Mouse (Mus musculus): ENCODE data around the gene Sptb.

The Sptb gene

DNA sequence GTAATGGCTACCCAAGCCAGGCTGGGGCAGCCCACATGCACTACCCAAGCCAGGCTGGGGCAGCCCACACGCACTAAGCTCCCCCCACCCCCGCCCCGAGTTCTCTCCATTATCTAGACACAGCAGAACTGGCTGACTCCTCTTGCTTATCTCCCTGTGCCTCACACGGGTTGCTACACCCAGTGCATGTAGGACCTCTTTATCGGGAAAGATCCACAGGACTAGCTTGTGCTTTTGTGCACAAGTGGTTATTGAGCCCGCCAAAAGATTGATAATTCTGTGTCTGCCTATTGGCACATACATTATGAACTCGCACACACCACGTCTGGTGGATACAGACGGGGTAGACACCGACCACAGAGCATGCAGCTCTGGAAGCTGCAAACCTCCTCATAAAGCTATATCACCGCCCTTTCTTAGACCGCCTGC is 36.5 kb downstream of the Sptb start:
- DNase-seq (ENCODE audit: low spot score) = no peak

DNA sequence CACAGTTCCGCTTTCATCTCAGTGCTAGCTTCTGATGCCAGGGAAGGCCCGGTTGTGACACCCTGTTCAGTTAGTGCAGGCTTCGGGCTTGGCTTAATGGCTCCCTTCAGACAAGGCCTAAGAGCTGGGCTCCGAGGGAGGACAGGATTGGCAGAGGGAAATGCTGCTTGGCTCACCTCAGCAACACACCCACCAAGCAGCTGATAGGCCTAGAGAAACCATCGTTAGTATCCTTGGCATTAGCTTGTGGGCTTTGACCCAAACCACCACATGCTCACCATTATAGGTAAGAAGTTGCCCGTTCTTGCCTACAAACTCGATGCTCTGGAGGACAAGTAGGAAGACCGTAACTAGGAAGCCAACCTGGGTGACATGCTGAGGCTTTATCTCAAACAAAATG is 38.3 kb downstream of the Sptb start:
- DNase-seq (ENCODE audit: low spot score) = no peak

DNA sequence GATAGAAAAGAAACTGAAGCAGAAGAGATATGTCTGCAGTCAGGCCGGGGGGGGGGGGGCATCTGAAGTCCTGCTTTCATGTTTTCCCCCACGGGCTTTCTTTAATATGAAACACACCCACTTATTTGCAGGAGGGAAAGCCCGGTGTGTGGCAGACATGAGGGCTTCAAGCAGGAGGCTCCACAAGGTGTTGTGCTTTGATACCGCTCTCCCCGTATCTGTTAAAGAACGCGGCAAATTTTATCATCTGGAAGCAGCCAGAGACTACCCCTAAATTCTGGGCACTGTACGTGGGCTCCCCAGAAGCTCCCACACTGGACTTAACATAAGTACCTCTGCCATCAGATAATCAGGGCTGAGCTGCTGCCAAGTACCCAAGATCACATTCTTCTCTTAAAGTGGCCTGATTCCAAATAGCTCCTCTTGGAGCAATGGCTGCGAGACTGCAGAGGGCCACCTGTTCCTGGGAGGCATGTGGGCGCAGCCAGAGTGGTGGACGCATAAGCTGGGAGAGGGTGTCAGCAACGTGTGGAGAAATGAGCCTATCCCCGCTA is 39.7 kb downstream of the Sptb start:
- DNase-seq (ENCODE audit: low spot score) = no peak

DNA sequence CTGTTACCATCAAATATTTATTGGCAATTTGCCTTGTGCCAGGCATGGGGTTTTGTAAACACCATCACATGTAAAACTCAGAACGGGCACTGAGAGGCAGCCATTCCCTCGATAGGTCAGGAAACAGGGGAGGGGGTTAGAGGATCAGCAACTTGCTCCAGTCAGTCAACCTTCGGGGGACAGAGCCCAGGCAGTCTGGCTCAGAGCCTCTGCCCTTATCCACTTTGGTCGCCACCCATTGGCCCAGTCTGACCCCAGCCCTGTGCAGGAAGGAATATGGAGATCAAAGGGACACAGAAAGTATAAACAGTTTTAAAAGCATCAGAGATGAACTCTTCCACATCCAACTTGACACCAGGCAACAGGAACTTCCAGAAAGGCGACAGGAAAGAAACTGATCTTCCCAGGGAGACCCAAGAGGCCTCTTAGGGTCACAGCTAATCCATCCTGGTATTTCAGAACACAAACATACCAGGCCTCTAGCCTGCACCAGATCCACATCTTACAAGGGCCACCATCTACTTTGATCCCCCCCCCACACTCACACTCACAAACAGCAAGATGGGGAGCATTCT is 40.3 kb downstream of the Sptb start:
- no peak for DNase-seq (ENCODE audit: low spot score)

DNA sequence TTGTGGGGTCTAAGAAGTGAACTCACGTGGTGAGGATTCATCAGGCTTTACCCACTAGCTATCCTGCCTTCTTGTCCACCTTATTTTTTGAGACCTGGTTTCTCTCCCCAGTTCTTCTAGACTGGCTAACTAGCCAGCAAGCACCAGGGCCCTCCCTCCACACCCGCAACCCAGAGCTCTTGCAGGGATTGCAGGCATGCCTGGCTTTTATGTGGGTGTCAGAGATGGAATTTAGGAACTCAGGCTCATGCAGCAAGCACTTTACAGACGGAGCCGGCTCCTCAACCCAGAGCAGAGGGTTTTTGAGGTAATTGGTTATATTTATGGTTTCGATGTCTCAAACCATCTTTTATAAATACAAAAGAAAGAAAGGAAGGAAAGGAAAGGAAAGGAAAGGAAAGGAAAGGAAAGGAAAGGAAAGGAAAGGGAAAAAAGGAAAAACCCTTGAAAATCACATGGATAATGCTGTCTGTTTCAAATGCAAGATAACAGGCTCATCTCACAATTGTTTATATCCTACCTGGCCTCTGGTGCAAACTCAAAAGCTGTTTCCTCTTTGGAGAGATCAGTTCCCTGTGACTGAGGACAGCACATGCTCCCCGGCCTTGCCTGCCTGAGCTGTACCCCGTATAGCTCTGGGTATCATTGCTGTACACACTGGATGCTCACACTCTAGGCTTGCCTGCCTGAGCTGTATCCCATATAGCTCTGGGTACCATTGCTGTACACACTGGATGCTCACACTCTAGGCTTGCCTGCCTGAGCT is 41.5 kb downstream of the Sptb start:
- no peak for DNase-seq (ENCODE audit: low spot score)

DNA sequence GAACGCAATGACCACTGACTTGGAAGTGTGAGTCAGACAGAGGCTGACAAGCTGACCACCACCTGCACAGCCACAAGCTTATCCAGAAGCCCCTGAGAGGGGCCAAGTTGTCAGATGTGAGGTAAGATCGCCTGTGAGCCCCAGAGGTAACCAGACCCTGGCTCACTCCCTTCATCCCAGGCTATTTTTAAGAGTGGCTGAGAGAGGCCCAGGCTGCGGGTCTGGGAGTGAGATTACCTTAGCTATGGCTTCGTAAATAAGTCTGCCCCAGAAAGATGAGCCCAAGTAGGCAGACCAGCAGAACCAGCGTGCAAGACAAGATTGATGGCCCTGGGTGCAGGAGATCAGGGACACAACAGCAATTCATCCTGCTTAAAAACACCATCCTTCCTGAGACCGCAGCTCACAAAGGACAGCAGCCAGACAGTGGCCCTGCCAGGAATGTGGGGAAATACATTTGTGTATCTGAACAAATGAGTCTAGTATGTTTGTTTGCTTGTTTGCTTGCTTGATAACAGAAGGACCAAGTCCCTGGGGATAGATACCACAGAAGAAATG is 58.5 kb downstream of the Sptb start:
- DNase-seq (ENCODE audit: low spot score) = no peak

DNA sequence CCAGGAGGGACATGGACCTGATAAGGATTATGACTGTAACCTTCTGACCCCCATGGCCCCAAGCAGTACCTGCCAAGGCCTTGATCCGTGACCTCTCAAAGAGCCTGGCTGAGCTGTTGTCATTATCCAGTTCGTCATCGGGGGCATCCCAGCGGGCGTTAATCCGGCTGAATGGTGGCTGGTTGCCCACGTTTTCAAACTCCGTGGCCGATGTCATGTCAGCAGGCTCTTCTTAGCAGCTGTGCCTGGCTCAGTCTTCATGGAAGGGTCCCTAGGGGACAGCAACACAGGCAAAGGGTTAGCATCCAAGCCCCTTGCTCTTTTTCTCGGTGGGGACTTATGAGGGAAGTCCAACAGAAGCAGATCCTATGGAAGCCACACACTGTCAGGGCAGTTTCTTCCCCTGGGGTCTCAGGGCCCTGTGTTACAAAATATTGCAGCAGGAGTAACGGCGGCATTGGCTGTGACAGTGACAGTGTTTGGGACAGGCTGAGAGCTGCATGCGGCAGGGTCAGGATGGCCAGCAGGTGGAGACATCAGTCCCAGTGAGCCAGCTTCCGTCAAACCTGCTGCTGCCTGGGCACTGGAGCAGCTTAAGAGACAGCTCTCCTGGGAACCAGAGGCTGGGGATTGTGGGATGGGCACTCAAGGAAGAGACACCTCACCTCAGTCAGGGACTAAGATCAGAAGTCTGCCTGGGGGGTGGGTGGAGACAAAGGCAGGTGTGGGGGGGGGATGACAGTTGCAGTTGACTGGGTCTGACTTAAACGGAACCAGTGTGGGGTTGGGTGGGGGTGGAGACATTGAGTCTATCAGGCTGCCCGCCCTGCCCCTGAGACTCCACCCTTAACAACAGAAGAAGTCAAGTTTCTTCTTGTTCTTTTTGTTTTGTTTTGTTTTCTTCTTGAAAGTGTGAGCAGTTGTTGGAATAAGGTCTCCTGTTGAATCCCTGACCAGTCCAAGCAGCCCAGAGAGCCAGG is 60.3 kb downstream of the Sptb start:
- DNase-seq (ENCODE audit: low spot score) = no peak

DNA sequence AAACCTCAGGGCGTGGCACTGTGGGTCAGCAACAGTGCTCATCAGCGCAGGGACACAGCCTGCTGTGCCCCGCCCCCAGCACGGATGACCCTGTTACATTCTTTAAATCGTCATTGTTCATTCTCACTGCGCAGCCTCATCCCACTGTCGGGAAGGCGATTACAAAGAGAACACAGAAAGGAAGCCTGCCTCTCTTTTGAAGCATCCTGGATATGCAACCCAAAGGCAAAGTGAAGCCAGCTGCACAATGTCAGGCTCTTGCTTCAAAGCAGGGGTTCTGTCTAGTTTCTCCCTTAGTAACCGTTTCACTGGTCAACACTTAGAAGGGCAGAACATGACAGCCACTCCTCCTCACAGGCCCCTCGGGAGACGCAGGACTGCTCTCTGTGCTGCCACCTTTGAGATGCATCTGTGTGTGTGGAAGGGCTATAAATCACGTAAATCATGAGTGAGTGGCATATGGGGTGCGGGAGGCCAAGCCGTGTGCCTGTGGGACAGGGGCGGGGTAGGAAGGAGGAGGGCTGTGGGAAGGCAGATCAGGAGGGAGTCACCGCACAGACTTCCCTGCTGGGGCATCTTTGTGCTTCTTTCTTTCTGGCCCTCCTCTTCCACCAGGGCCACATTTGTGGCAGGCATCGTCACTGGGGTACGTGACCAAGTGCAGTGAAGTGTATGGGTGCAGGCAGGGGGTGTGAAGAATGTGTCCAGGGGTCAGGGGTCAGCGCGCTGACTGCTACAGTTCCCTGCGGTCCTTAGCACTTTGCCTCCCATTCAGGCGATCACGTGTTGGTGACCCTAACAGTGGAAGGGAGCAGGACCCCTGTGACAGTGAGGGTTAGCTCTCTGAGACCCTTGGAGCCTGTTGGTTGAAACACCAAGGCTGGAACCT is 64.9 kb downstream of the Sptb start:
- no peak for DNase-seq (ENCODE audit: low spot score)

DNA sequence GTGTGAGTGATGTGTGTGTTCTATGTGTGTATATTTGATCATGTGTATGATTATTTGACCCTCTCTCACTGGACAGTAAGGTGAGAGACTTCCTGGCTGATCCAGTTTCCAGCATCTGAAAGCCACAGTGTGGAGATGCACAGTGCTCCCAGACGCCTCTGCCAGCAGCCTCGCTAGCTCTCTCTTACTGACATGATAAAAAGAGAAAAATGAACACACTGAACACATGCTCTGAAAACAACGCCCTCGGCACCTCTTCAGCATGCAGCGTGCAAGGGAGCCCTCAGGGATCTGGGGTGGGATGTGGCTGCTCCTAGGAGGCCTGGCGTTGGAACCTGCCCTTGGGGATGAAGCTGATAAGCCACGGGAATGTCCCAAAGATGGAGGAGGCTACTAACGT is 66.7 kb downstream of the Sptb start:
- DNase-seq (ENCODE audit: low spot score) = no peak

DNA sequence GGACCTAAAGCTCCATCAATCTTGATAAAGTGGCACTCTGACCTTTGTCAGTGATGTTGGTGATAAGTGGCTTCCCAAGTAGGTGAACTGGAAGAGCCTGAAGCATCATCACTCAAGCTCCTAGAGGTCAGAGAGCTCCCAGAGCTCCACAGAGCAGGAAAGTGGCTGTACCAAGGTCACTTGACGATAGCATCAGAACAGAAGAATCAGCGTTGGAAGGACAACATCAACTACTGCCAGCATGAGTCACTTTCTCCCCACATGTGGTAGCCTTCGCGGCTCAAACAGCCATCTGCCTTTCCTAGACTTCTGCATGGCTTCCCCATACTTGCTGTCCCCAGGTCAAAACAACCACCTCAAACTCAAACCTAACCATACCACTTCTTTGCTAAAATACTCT is 67.7 kb downstream of the Sptb start:
- no peak for DNase-seq (ENCODE audit: low spot score)

DNA sequence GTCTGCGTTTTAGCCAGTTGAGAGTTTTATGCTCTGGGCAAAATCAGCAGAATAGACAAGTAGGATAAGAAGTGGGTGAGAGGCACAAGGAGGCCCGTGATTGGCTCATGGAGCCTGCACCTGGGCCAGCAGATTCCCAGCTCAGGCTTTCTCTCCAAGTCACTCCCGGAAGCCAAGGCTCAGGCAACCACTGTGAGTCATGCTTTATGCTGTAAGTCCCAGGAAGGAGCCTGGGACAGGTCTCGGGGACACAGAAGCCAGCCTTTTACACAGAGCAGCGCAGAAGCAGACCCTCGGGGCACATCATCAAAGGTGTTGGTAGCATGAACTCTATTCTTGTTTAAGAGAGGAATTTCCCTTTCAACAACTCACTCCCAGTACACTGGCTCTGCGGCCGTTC is 69.7 kb downstream of the Sptb start:
- no peak for DNase-seq (ENCODE audit: low spot score)

DNA sequence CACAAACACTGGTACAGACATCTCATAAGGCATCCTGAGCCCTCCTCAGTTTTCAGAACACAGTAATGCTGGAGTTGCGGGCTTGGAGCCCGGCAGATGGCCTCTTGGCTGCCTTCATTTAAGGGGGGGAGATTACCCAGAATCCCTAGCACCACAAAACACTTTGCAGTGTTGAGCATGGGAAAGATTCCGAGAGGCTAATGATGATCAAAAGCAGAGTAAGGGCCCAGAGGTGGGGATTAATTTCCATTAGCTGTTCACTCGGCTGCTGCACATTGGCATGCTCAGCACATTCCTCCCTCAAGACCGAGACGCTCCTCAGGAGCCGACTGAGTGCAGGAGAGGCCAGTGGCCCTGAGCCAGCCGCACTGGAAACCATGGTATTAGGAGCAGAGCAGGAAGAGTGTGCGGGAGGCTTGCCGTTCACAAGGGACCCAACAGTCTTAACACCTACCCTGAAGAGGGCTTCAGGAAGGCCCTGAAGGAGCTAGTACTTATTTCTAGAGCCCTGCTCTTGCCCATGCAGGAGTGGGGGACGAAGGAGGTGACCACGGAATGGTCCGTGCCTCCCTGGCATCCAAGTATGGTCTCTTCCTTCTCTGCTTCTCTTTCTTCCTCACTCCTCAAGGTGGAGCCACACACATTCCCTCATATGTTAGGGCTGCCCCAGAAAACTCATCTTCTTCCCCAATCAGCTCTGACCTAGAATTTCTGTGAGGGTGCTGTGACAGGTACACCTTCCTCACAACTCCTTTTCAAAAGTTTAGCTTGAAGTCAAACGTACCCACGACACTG is 75.3 kb downstream of the Sptb start:
- DNase-seq (ENCODE audit: low spot score) = no peak

DNA sequence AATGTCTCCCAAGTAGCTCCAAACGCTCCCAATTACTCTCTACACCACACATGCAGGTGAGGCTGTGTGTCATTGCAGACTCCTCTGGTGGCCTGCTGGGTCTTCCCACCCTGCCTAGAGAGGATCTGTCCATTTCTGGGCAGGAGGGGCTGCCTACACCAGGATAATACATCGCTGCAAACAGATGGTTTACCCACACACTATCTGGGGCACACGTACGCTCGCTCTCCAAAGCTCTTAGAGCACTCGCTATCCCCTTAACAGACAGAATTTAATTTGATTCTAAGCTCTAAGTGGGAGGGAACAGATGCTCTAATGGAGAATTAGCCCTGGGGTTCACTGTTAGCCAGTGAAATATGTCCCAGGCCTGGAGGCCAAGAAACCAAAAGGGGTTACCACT is 87.0 kb downstream of the Sptb start:
- no peak for DNase-seq (ENCODE audit: low spot score)

DNA sequence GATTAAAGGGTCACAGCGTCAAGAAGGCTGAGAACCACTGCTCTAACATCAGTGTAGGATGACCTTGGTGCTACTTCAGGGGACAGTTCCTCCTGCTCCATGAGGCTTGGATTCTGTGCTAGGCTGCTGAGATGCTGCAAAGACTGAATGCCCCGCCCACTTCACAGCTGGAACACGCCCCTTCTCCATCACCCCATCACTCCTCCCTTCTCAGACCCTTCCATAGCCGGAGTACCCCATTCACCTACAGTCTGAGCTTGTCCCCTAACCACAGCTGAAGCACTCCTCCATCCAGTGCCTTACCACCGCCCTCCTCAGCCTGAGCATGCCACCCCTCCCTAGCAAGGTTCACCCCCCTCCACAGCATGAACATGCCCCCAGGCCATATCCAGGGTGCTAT is 90.5 kb downstream of the Sptb start:
- no peak for DNase-seq (ENCODE audit: low spot score)

DNA sequence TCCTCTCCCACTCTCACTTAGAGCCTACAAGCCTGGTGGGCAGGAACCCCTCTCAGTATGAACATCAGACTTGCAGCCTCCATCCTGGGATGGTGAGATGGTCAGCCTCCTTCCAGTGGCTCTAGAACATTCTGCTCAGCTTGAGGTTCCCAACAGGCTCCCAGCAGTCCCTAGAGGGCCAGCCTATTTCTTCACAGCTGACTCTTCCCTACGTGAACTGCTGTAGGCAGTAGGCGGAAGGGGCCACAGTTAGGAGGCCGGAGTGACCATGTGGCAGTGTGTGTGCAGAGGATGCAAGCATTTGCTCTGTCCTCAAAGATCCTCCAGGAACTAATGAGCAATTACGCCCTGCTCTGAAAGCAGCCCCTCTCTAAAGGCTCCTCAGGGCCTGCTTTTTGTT is 92.2 kb downstream of the Sptb start:
- DNase-seq (ENCODE audit: low spot score) = no peak

DNA sequence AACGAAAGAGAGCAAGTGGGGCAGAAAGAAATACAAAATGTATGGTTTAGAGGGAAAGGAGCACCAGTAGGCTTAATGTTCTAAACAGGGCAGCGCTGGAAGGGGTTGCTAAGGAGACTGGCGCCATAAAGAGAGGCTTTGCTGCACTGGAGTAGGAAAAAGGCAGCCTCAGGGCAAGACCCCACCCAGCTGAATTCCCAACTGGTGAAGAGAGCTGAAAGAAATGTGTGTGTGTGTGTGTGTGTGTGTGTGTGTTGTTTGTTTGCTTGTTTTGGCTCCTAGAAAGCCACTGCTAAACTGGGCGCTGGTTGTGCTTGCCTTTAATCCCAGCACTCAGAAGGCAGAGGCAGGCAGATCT is 94.8 kb downstream of the Sptb start:
- DNase-seq (ENCODE audit: low spot score) = no peak

DNA sequence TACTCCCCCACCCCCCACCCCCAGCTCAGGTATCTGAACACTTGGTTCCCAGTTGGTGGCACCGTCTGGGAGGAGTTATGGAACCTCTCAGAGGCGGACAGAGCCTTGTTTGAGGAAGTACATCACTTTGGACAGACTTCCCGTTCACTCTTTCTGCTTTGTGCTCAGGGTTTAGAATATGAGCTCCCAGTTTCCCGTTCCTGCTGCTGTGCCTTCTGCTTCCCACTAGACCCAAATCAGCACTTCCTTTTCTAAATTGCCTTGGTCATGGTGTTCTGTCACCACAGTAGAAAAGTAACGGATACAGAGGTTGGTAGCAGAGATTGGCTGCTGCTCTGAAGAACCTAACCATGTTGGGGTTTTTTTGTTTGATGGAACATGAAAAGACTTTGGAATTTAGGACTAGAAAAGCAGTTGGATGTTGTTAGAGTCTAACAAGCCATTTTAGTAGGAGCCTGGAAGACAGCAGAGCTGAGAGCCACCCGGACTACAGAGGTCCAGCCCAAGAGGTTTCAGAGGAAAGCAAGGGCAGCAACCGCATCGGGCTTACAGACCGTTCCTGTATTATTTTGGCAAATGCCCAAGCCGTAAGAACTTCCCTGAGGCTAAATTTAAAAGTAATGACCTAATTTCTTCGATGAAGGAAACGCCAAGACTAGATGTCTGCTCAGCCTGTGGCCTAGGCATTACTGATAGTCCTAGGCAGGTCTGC is 95.3 kb downstream of the Sptb start:
- DNase-seq (ENCODE audit: low spot score) = no peak

DNA sequence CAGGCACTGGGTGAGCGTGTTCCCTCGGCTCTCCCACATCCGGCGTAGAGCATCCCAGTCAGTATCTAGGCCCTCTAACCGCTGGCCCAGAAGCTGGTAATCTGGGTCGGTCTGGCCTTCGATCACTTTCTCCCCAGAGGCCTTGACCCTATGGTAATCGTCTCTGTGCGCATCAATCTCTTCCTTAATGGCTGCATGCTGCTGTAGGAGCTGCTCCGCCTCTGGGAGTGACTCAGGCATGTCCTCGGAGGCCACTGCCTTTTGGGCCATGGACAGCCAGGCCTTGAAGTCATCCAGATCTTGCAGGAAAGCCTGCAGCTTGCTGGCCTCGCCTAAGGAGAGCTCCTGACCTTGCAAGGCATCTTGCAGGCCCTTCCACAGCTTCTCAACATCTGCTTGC is 97.7 kb downstream of the Sptb start:
- DNase-seq (ENCODE audit: low spot score) = no peak

DNA sequence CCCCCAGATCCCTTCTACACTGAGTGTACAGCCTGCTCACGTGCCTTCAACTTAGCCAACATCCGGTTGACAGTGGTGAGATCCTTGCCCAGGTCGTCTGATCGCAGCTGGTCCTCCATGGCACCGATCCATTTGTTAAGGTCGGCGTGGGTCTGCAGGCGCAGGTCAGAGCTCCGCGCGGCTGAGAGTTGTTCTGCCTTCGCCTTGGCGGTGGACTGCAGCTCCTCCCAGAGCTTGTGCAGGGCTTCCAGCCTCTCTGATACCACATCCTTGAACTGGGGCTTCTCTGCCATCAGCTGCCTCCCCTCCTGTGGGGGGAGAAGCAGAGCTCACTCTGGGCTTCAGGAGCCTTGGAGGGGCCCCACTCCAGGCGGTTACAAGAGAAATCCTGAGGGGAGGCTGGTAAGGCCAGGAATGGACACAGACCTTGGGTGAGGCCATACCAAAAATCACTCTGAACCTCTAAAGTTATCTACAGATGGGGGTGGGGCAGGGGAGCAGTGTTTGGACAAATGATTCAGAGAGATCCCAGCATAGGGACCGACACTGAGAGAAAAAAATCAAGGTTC is 101.3 kb downstream of the Sptb start:
- DNase-seq (ENCODE audit: low spot score) = no peak

DNA sequence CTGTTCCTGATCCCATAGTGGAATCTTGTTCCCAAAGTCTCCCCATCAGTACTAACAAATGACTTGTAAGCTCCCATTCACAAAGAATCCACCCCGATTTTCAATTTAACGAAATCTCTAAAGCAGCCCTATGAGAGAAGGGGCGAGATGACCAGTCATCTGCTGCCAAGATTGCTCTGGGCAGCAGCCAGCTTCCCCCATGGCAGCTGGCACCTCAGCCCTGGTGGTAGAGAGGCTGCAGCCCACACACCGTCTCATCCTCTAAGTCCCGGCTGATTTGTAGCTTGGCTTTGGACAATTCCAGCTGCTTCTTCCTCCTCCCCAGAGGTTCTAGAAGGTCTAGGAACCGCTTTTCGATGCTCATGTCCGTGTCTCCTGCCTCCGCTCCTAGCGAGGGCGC is 102.1 kb downstream of the Sptb start:
- DNase-seq (ENCODE audit: low spot score) = no peak

Measured in layer of hippocampus, adult 9-10 months (tissue).